Mouse (Mus musculus) heart, embryonic 11.5 days (tissue): ENCODE results near the gene Edil3. TPM values are rescaled to one million over a fixed set of nuclear protein-coding genes. Genes with fewer than 3 reads are reported as not detected.

Experiments
- ATAC-seq: fragments of 200-750 bp; cut with Nextera tagmentation; replicated peaks from 2 replicates; pipeline ENCODE4 v1.8.0; 2017; ENCODE audit warnings: moderate library complexity; ENCODE audit not compliant: insufficient number of reproducible peaks, low FRiP score, low TSS enrichment
- H3K27ac ChIP-seq: fragments of 300-500 bp; sonication (generic); 2 replicates; pipeline ENCODE4 v1.5.1; 2014; ENCODE audit warnings: mild to moderate bottlenecking, low read depth, low read length
- H3K27me3 ChIP-seq: fragments of 300-500 bp; sonication (generic); 2 replicates; pipeline ENCODE4 v1.6.1; 2014; ENCODE audit warnings: mild to moderate bottlenecking, low read length, mixed read lengths; ENCODE audit not compliant: control insufficient read depth, insufficient read depth
- H3K36me3 ChIP-seq: fragments of 300-500 bp; sonication (generic); 2 replicates; pipeline ENCODE4 v1.6.1; 2014; ENCODE audit warnings: mild to moderate bottlenecking, low read length, moderate library complexity, mixed read lengths; ENCODE audit not compliant: control insufficient read depth, insufficient read depth
- H3K4me1 ChIP-seq: fragments of 300-500 bp; sonication (generic); 2 replicates; pipeline ENCODE4 v1.6.1; 2014; ENCODE audit warnings: low read length; ENCODE audit not compliant: control insufficient read depth, insufficient read depth
- H3K4me2 ChIP-seq: fragments of 300-500 bp; sonication (generic); 2 replicates; pipeline ENCODE4 v1.6.1; 2014; ENCODE audit warnings: mild to moderate bottlenecking, moderate library complexity
- H3K4me3 ChIP-seq: fragments of 300-500 bp; sonication (generic); 2 replicates; pipeline ENCODE4 v1.5.1; 2014; ENCODE audit warnings: low read depth, low read length
- H3K9ac ChIP-seq: fragments of 300-500 bp; sonication (generic); 2 replicates; pipeline ENCODE4 v1.6.1; 2014; ENCODE audit warnings: mild to moderate bottlenecking, low read depth, low read length, moderate library complexity
- H3K9me3 ChIP-seq: fragments of 300-500 bp; sonication (generic); replicated peaks from 2 replicates; pipeline ENCODE4 v1.6.1; 2016; ENCODE audit warnings: low read length; ENCODE audit not compliant: control insufficient read depth
- WGBS: fragments of 180-500 bp; shearing (Covaris S2); extraction: QIAGEN DNeasy Blood & Tissue Kit; methylation state at CpG from one replicate; pipeline ENCODE4 v1.1.7; 2014; ENCODE audit not compliant: insufficient replicate concordance; 5-methylcytosine and 5-hydroxymethylcytosine counted together
- polyA plus RNA-seq: library from polyadenylated mRNA; unstranded; fragments of >200 nt; fragmentation: Nextera tagmentation; extraction: Ambion mirVana; gene quantifications from 2 replicates; pipeline ENCODE4 v1.2.1, GENCODE M21; 2014

Edil3 gene
- 15.1 and 20.3 TPM in 2 replicates for polyA plus RNA-seq

GRCm38 (mm10) chr13:88821440-88822331 is at the start of gene Edil3:
TSS of gene Edil3 (plus strand) at chr13:88821472.
- WGBS: under 1% methylated on average over 58 of the region's 60 CpGs
- Histone ChIP-seq H3K4me1 (no peaks in the 10 kb centered on the region), H3K4me2 (peak within 1 kb of the TSS; percentile 98), H3K27me3 (no peaks in the 10 kb centered on the region), H3K36me3 (no peaks in the 10 kb centered on the region), H3K27ac (no peak within 1 kb of the TSS), H3K9me3 (no peaks in the 10 kb centered on the region), H3K9ac (peak within 1 kb of the TSS; percentile 66), H3K4me3 (peak within 1 kb of the TSS; percentile 55)
- ATAC-seq: peak; percentile 64

GRCm38 (mm10) chr13:88799186-88799585 is 22.1 kb upstream of the Edil3 start:
- no peaks in the 10 kb centered on the region for H3K27me3 ChIP-seq
- H3K9ac ChIP-seq: no peak overlapping the region
- 79% methylated on average over 1 of the region's 1 CpGs for WGBS
- H3K9me3 ChIP-seq: no peaks in the 10 kb centered on the region
- H3K4me2 ChIP-seq: no peak overlapping the region
- H3K4me1 ChIP-seq: no peaks in the 10 kb centered on the region
- no peak overlapping the region for H3K4me3 ChIP-seq
- no peak overlapping the region for H3K27ac ChIP-seq
- no peaks in the 10 kb centered on the region for H3K36me3 ChIP-seq
- ATAC-seq: no peak

- ATAC-seq: no peak
- Histone ChIP-seq H3K27me3 (no peaks in the 10 kb centered on the region), H3K4me3 (no peak overlapping the region), H3K27ac (no peak overlapping the region), H3K9me3 (no peaks in the 10 kb centered on the region), H3K4me2 (no peak overlapping the region), H3K9ac (no peak overlapping the region), H3K36me3 (no peaks in the 10 kb centered on the region), H3K4me1 (no peaks in the 10 kb centered on the region)
- 79% methylated on average over 1 of the region's 1 CpGs for WGBS
These were observed 20.3 kb upstream of the Edil3 start for GRCm38 (mm10) chr13:88801006-88801405.

GRCm38 (mm10) chr13:88805838-88806237 is 15.4 kb upstream of the Edil3 start:
- no peak; the same call in 1 of the 2 replicates for ATAC-seq
- Histone ChIP-seq H3K27me3 (no peaks in the 10 kb centered on the region), H3K9me3 (no peaks in the 10 kb centered on the region), H3K27ac (no peak overlapping the region), H3K4me3 (no peak overlapping the region), H3K36me3 (no peaks in the 10 kb centered on the region), H3K4me2 (no peak overlapping the region), H3K4me1 (no peaks in the 10 kb centered on the region), H3K9ac (no peak overlapping the region)
- WGBS: 48% methylated on average over 1 of the region's 1 CpGs

- Histone ChIP-seq H3K9ac (no peak overlapping the region), H3K27ac (no peak overlapping the region), H3K27me3 (no peaks in the 10 kb centered on the region), H3K4me3 (no peak overlapping the region), H3K9me3 (no peaks in the 10 kb centered on the region), H3K36me3 (no peaks in the 10 kb centered on the region), H3K4me2 (no peak overlapping the region), H3K4me1 (no peaks in the 10 kb centered on the region)
- WGBS: 88% methylated on average over 3 of the region's 3 CpGs
- ATAC-seq: no peak
These were observed 15.0 kb upstream of the Edil3 start for GRCm38 (mm10) chr13:88806269-88806668.

- H3K4me1 ChIP-seq: no peaks in the 10 kb centered on the region
- no peak for ATAC-seq
- H3K9me3 ChIP-seq: no peaks in the 10 kb centered on the region
- H3K9ac ChIP-seq: no peak overlapping the region
- H3K27me3 ChIP-seq: no peaks in the 10 kb centered on the region
- H3K4me2 ChIP-seq: no peak overlapping the region
- no peaks in the 10 kb centered on the region for H3K36me3 ChIP-seq
- H3K4me3 ChIP-seq: no peak overlapping the region
- 81% methylated on average over 1 of the region's 1 CpGs for WGBS
- no peak overlapping the region for H3K27ac ChIP-seq
These were observed 11.2 kb upstream of the Edil3 start for GRCm38 (mm10) chr13:88810097-88810496.

GRCm38 (mm10) chr13:88820686-88821308 is 475 bp upstream of the Edil3 start:
- H3K27ac ChIP-seq: no peak overlapping the region
- ATAC-seq: no peak
- 15% methylated on average over 5 of the region's 5 CpGs for WGBS
- peak overlapping the region; percentile 98 for H3K4me2 ChIP-seq
- H3K9ac ChIP-seq: peak overlapping the region; percentile 66; the same call in 1 of the 2 replicates
- H3K27me3 ChIP-seq: no peaks in the 10 kb centered on the region
- no peaks in the 10 kb centered on the region for H3K36me3 ChIP-seq
- H3K9me3 ChIP-seq: no peaks in the 10 kb centered on the region
- peak overlapping the region; percentile 55 for H3K4me3 ChIP-seq
- H3K4me1 ChIP-seq: no peaks in the 10 kb centered on the region

GRCm38 (mm10) chr13:88822332-88822895 is 1.1 kb downstream of the Edil3 start:
- Histone ChIP-seq H3K9ac (peak overlapping the region; percentile 66), H3K36me3 (no peaks in the 10 kb centered on the region), H3K4me1 (no peaks in the 10 kb centered on the region), H3K4me3 (peak overlapping the region; percentile 55), H3K4me2 (peak overlapping the region; percentile 98), H3K9me3 (no peaks in the 10 kb centered on the region), H3K27me3 (no peaks in the 10 kb centered on the region), H3K27ac (no peak overlapping the region)
- 4% methylated on average over 10 of the region's 10 CpGs for WGBS
- no peak for ATAC-seq
